Mouse (Mus musculus): ENCODE measurements around the gene Morn2. TPM values are rescaled to one million over a fixed set of nuclear protein-coding genes. Genes with fewer than 3 reads are reported as not detected.

Gene Morn2
- polyA plus RNA-seq, 1 experiment from 2014 or later: 21.1 TPM

GRCm38 (mm10) chr17:80311761-80312160 is 21.8 kb downstream of the Morn2 start:
- no peaks in the 10 kb centered on the region for H3K4me1 ChIP-seq (ENCODE audit: control insufficient read depth, insufficient read depth, low read length)
- H3K27ac ChIP-seq (ENCODE audit: low read length): no peak overlapping the region
- H3K4me2 ChIP-seq (ENCODE audit: low read depth, low read length): no peak overlapping the region
- H3K27me3 ChIP-seq (replicated peaks; ENCODE audit: control insufficient read depth, insufficient read depth, low read length): no peaks in the 10 kb centered on the region
- no peak for ATAC-seq
- no peak overlapping the region for H3K4me3 ChIP-seq (ENCODE audit: low read length)
- H3K9me3 ChIP-seq (ENCODE audit: control insufficient read depth, low read length): no peaks in the 10 kb centered on the region
- no peaks in the 10 kb centered on the region for H3K36me3 ChIP-seq (ENCODE audit: control insufficient read depth, insufficient read depth, low read length)
- no peak overlapping the region for H3K9ac ChIP-seq (ENCODE audit: low read depth, low read length)
- 61% methylated on average over 9 of the region's 9 CpGs for WGBS

GRCm38 (mm10) chr17:80312405-80312804 is 22.4 kb downstream of the Morn2 start:
- no peak overlapping the region for H3K27ac ChIP-seq (ENCODE audit: low read length)
- H3K4me1 ChIP-seq (ENCODE audit: control insufficient read depth, insufficient read depth, low read length): no peaks in the 10 kb centered on the region
- no peak for ATAC-seq
- H3K27me3 ChIP-seq (replicated peaks; ENCODE audit: control insufficient read depth, insufficient read depth, low read length): no peaks in the 10 kb centered on the region
- no peaks in the 10 kb centered on the region for H3K36me3 ChIP-seq (ENCODE audit: control insufficient read depth, insufficient read depth, low read length)
- 83% methylated on average over 4 of the region's 4 CpGs for WGBS
- H3K4me3 ChIP-seq (ENCODE audit: low read length): no peak overlapping the region
- no peaks in the 10 kb centered on the region for H3K9me3 ChIP-seq (ENCODE audit: control insufficient read depth, low read length)
- H3K9ac ChIP-seq (ENCODE audit: low read depth, low read length): no peak overlapping the region
- no peak overlapping the region for H3K4me2 ChIP-seq (ENCODE audit: low read depth, low read length)

GRCm38 (mm10) chr17:80322228-80322627 is 32.2 kb downstream of the Morn2 start:
- Histone ChIP-seq H3K9ac (ENCODE audit: low read depth, low read length) (no peak overlapping the region), H3K4me2 (ENCODE audit: low read depth, low read length) (no peak overlapping the region), H3K9me3 (ENCODE audit: control insufficient read depth, low read length) (no peaks in the 10 kb centered on the region), H3K4me1 (ENCODE audit: control insufficient read depth, insufficient read depth, low read length) (no peaks in the 10 kb centered on the region), H3K4me3 (ENCODE audit: low read length) (no peak overlapping the region), H3K27ac (ENCODE audit: low read length) (no peak overlapping the region), H3K27me3 (replicated peaks; ENCODE audit: control insufficient read depth, insufficient read depth, low read length) (no peaks in the 10 kb centered on the region), H3K36me3 (ENCODE audit: control insufficient read depth, insufficient read depth, low read length) (no peaks in the 10 kb centered on the region)
- 87% methylated on average over 6 of the region's 6 CpGs for WGBS
- no peak for ATAC-seq

GRCm38 (mm10) chr17:80323015-80323414 is 33.0 kb downstream of the Morn2 start:
- H3K9me3 ChIP-seq (ENCODE audit: control insufficient read depth, low read length): no peaks in the 10 kb centered on the region
- H3K9ac ChIP-seq (ENCODE audit: low read depth, low read length): no peak overlapping the region
- no peaks in the 10 kb centered on the region for H3K36me3 ChIP-seq (ENCODE audit: control insufficient read depth, insufficient read depth, low read length)
- ATAC-seq: no peak
- no peak overlapping the region for H3K27ac ChIP-seq (ENCODE audit: low read length)
- no peaks in the 10 kb centered on the region for H3K27me3 ChIP-seq (replicated peaks; ENCODE audit: control insufficient read depth, insufficient read depth, low read length)
- 76% methylated on average over 4 of the region's 4 CpGs for WGBS
- H3K4me3 ChIP-seq (ENCODE audit: low read length): no peak overlapping the region
- no peak overlapping the region for H3K4me2 ChIP-seq (ENCODE audit: low read depth, low read length)
- no peaks in the 10 kb centered on the region for H3K4me1 ChIP-seq (ENCODE audit: control insufficient read depth, insufficient read depth, low read length)

GRCm38 (mm10) chr17:80323658-80324057 is 33.7 kb downstream of the Morn2 start:
- no peak overlapping the region for H3K27ac ChIP-seq (ENCODE audit: low read length)
- H3K27me3 ChIP-seq (replicated peaks; ENCODE audit: control insufficient read depth, insufficient read depth, low read length): no peaks in the 10 kb centered on the region
- WGBS: 68% methylated on average over 8 of the region's 8 CpGs
- no peak overlapping the region for H3K9ac ChIP-seq (ENCODE audit: low read depth, low read length)
- H3K4me2 ChIP-seq (ENCODE audit: low read depth, low read length): no peak overlapping the region
- ATAC-seq: no peak
- no peaks in the 10 kb centered on the region for H3K9me3 ChIP-seq (ENCODE audit: control insufficient read depth, low read length)
- no peaks in the 10 kb centered on the region for H3K4me1 ChIP-seq (ENCODE audit: control insufficient read depth, insufficient read depth, low read length)
- H3K4me3 ChIP-seq (ENCODE audit: low read length): no peak overlapping the region
- H3K36me3 ChIP-seq (ENCODE audit: control insufficient read depth, insufficient read depth, low read length): no peaks in the 10 kb centered on the region

GRCm38 (mm10) chr17:80324521-80324920 is 34.5 kb downstream of the Morn2 start:
- H3K4me1 ChIP-seq (ENCODE audit: control insufficient read depth, insufficient read depth, low read length): no peaks in the 10 kb centered on the region
- no peak overlapping the region for H3K4me3 ChIP-seq (ENCODE audit: low read length)
- WGBS: 82% methylated on average over 7 of the region's 7 CpGs
- no peaks in the 10 kb centered on the region for H3K36me3 ChIP-seq (ENCODE audit: control insufficient read depth, insufficient read depth, low read length)
- no peaks in the 10 kb centered on the region for H3K9me3 ChIP-seq (ENCODE audit: control insufficient read depth, low read length)
- no peak overlapping the region for H3K4me2 ChIP-seq (ENCODE audit: low read depth, low read length)
- H3K27ac ChIP-seq (ENCODE audit: low read length): no peak overlapping the region
- ATAC-seq: no peak
- no peak overlapping the region for H3K9ac ChIP-seq (ENCODE audit: low read depth, low read length)
- H3K27me3 ChIP-seq (replicated peaks; ENCODE audit: control insufficient read depth, insufficient read depth, low read length): no peaks in the 10 kb centered on the region

- Histone ChIP-seq H3K4me1 (ENCODE audit: control insufficient read depth, insufficient read depth, low read length) (no peaks in the 10 kb centered on the region), H3K27me3 (replicated peaks; ENCODE audit: control insufficient read depth, insufficient read depth, low read length) (no peaks in the 10 kb centered on the region), H3K4me3 (ENCODE audit: low read length) (no peak overlapping the region), H3K36me3 (ENCODE audit: control insufficient read depth, insufficient read depth, low read length) (no peaks in the 10 kb centered on the region), H3K9ac (ENCODE audit: low read depth, low read length) (no peak overlapping the region), H3K4me2 (ENCODE audit: low read depth, low read length) (no peak overlapping the region), H3K9me3 (ENCODE audit: control insufficient read depth, low read length) (no peaks in the 10 kb centered on the region), H3K27ac (ENCODE audit: low read length) (no peak overlapping the region)
- ATAC-seq: no peak
- WGBS: 51% methylated on average over 5 of the region's 5 CpGs
Observed at GRCm38 (mm10) chr17:80325456-80325855, 35.5 kb downstream of the Morn2 start.

GRCm38 (mm10) chr17:80326431-80326830 is 36.4 kb downstream of the Morn2 start:
- Histone ChIP-seq H3K4me1 (ENCODE audit: control insufficient read depth, insufficient read depth, low read length) (no peaks in the 10 kb centered on the region), H3K9ac (ENCODE audit: low read depth, low read length) (no peak overlapping the region), H3K27ac (ENCODE audit: low read length) (no peak overlapping the region), H3K27me3 (replicated peaks; ENCODE audit: control insufficient read depth, insufficient read depth, low read length) (no peaks in the 10 kb centered on the region), H3K4me2 (ENCODE audit: low read depth, low read length) (no peak overlapping the region), H3K9me3 (ENCODE audit: control insufficient read depth, low read length) (no peaks in the 10 kb centered on the region), H3K4me3 (ENCODE audit: low read length) (no peak overlapping the region), H3K36me3 (ENCODE audit: control insufficient read depth, insufficient read depth, low read length) (no peaks in the 10 kb centered on the region)
- no peak for ATAC-seq
- WGBS: 81% methylated on average over 3 of the region's 3 CpGs

- Histone ChIP-seq H3K4me2 (ENCODE audit: low read depth, low read length) (no peak overlapping the region), H3K9ac (ENCODE audit: low read depth, low read length) (no peak overlapping the region), H3K27me3 (replicated peaks; ENCODE audit: control insufficient read depth, insufficient read depth, low read length) (no peaks in the 10 kb centered on the region), H3K27ac (ENCODE audit: low read length) (no peak overlapping the region), H3K36me3 (ENCODE audit: control insufficient read depth, insufficient read depth, low read length) (no peaks in the 10 kb centered on the region), H3K9me3 (ENCODE audit: control insufficient read depth, low read length) (no peaks in the 10 kb centered on the region), H3K4me3 (ENCODE audit: low read length) (no peak overlapping the region), H3K4me1 (ENCODE audit: control insufficient read depth, insufficient read depth, low read length) (no peaks in the 10 kb centered on the region)
- ATAC-seq: no peak; the same call in 1 of the 2 replicates
- 62% methylated on average over 2 of the region's 2 CpGs for WGBS
Observed at GRCm38 (mm10) chr17:80332386-80332785, 42.4 kb downstream of the Morn2 start.

- 78% methylated on average over 4 of the region's 4 CpGs for WGBS
- H3K4me1 ChIP-seq (ENCODE audit: control insufficient read depth, insufficient read depth, low read length): no peaks in the 10 kb centered on the region
- H3K4me2 ChIP-seq (ENCODE audit: low read depth, low read length): no peak overlapping the region
- no peak overlapping the region for H3K9ac ChIP-seq (ENCODE audit: low read depth, low read length)
- H3K4me3 ChIP-seq (ENCODE audit: low read length): no peak overlapping the region
- no peaks in the 10 kb centered on the region for H3K36me3 ChIP-seq (ENCODE audit: control insufficient read depth, insufficient read depth, low read length)
- H3K9me3 ChIP-seq (ENCODE audit: control insufficient read depth, low read length): no peaks in the 10 kb centered on the region
- ATAC-seq: no peak
- H3K27ac ChIP-seq (ENCODE audit: low read length): no peak overlapping the region
- no peaks in the 10 kb centered on the region for H3K27me3 ChIP-seq (replicated peaks; ENCODE audit: control insufficient read depth, insufficient read depth, low read length)
Observed at GRCm38 (mm10) chr17:80345277-80345676, 55.3 kb downstream of the Morn2 start.

Measured in intestine, embryonic 16.5 days (tissue).